ENCODE assay signal across 25 mouse cellular contexts in genomic region chr5:128072616-128073015, GRCm38 (mm10).
A peak's percentile ranks its signal among the peaks of the same experiment; 100 is the strongest.
DNase-seq lines count a peak whose midpoint lies in the region; ATAC-seq and TF ChIP-seq lines count a peak whose summit lies in the region.
"Had no signal": no experiment of that assay in that cellular context is flagged by ENCODE, and none has a peak within 500 bp of the region (broad histone marks: within the 10 kb centered on the region; RNA-seq: fewer than 3 reads in every experiment).

No protein-coding gene starts in this region.

- DNase-seq in adrenal gland, postnatal 10 days, result peak; percentile 3
- DNase-seq in adrenal gland, adult (ENCODE audit: inconsistent age in 2 of 2, low spot score in 1 of 2), result no peak
- DNase-seq in lung, embryonic 14.5 days, result peak; percentile 43
- DNase-seq in lung, postnatal 10 days, result no peak
- peak; percentile 11 for DNase-seq in embryo, embryonic 9.5 days (ENCODE audit: extremely low spot score)
- peak; percentile 34 for DNase-seq in mesoderm, embryonic 11.5 days (ENCODE audit: low read depth, low spot score)
- DNase-seq in urinary bladder, adult 18-20 months (ENCODE audit: low spot score in 2 of 2), result no peak
- DNase-seq in left cerebral cortex, adult 18-20 months (ENCODE audit: low spot score in 2 of 2), result no peak
- DNase-seq: adrenal gland, adult 2 months; cerebellum, adult 9-10 months; heart, postnatal 10 days; layer of hippocampus, adult 9-11 months; spleen, adult 18-20 months; thymus, postnatal 36 days had no signal

- no peaks in the 10 kb centered on the region for H3K4me1 ChIP-seq in lung, embryonic 14.5 days (ENCODE audit: insufficient read depth)
- H3K4me1 ChIP-seq: forebrain, embryonic 15.5 days; hindbrain, embryonic 13.5 days; intestine, embryonic 15.5 days; limb, embryonic 15.5 days; liver, embryonic 15.5 days; midbrain, embryonic 13.5 days; neural tube, embryonic 12.5 days had no signal

- ATAC-seq in lung, embryonic 14.5 days (ENCODE audit: insufficient read depth), result no peak
- ATAC-seq: forebrain, embryonic 15.5 days; intestine, embryonic 15.5 days; lung, postnatal 0 days; midbrain, embryonic 13.5 days had no signal

- no peak overlapping the region for H3K27ac ChIP-seq in lung, embryonic 14.5 days (ENCODE audit: low read depth)
- H3K27ac ChIP-seq: forebrain, embryonic 15.5 days; hindbrain, embryonic 13.5 days; intestine, embryonic 15.5 days; limb, embryonic 15.5 days; liver, embryonic 15.5 days; midbrain, embryonic 13.5 days; neural tube, embryonic 12.5 days had no signal

- TF ChIP-seq CTCF in lung, embryonic 14.5 days (IDR thresholded peaks at IDR 0.05; ENCODE audit: low read depth), result no peak

- no peaks in the 10 kb centered on the region for H3K36me3 ChIP-seq in lung, embryonic 14.5 days (ENCODE audit: insufficient read depth)
- H3K36me3 ChIP-seq: forebrain, embryonic 15.5 days; G1E; hindbrain, embryonic 13.5 days; intestine, embryonic 15.5 days; limb, embryonic 15.5 days; liver, embryonic 15.5 days; midbrain, embryonic 13.5 days; neural tube, embryonic 12.5 days had no signal

- no peaks in the 10 kb centered on the region for H3K27me3 ChIP-seq in lung, embryonic 14.5 days (ENCODE audit: insufficient read depth, low read length)
- H3K27me3 ChIP-seq: forebrain, embryonic 15.5 days; hindbrain, embryonic 13.5 days; intestine, embryonic 15.5 days; limb, embryonic 15.5 days; liver, embryonic 15.5 days; midbrain, embryonic 13.5 days; neural tube, embryonic 12.5 days had no signal

- no peak overlapping the region for H3K4me3 ChIP-seq in lung, embryonic 14.5 days (ENCODE audit: low read depth, low read length)
- H3K4me3 ChIP-seq: erythroblast, embryonic 14.5 days; forebrain, embryonic 15.5 days; hindbrain, embryonic 13.5 days; intestine, embryonic 15.5 days; limb, embryonic 15.5 days; liver, embryonic 15.5 days; midbrain, embryonic 13.5 days; neural tube, embryonic 12.5 days had no signal

- no peak overlapping the region for H3K4me2 ChIP-seq in lung, embryonic 14.5 days
- H3K4me2 ChIP-seq: forebrain, embryonic 15.5 days; heart, embryonic 11.5 days; hindbrain, embryonic 13.5 days; intestine, embryonic 15.5 days; limb, embryonic 15.5 days; liver, embryonic 15.5 days; midbrain, embryonic 13.5 days; neural tube, embryonic 12.5 days had no signal

- H3K9ac ChIP-seq in lung, embryonic 14.5 days, result no peak overlapping the region
- H3K9ac ChIP-seq: forebrain, embryonic 15.5 days; hindbrain, embryonic 13.5 days; intestine, embryonic 15.5 days; limb, embryonic 15.5 days; liver, embryonic 15.5 days; midbrain, embryonic 13.5 days; neural tube, embryonic 12.5 days had no signal

- H3K9me3 ChIP-seq in lung, embryonic 14.5 days (ENCODE audit: low read depth, low read length), result no peaks in the 10 kb centered on the region
- H3K9me3 ChIP-seq: forebrain, embryonic 15.5 days; hindbrain, embryonic 13.5 days; intestine, embryonic 15.5 days; limb, embryonic 15.5 days; liver, embryonic 15.5 days; midbrain, embryonic 13.5 days; neural tube, embryonic 12.5 days had no signal

- WGBS in lung, embryonic 14.5 days, result 85% methylated on average over 2 of the region's 2 CpGs

Comparison
In these comparisons a context has a peak if more than half of its experiments do, and no peak if none do; other contexts are left out.
1. DNase-seq: peak in adrenal gland, postnatal 10 days (single experiment), lung, embryonic 14.5 days (single experiment), embryo, embryonic 9.5 days (single experiment) and mesoderm, embryonic 11.5 days (single experiment); none in adrenal gland, adult (0 of 2), lung, postnatal 10 days (single experiment), urinary bladder, adult 18-20 months (0 of 2) and left cerebral cortex, adult 18-20 months (0 of 2).